Mouse (Mus musculus): Measurements from ENCODE around the gene Atp4a. TPM values are rescaled to one million over a fixed set of nuclear protein-coding genes. Genes with fewer than 3 reads are reported as not detected.

Gene Atp4a
- 0.17 and 1.4 TPM in 2 replicates for polyA plus RNA-seq (2014; fragmentation: Nextera tagmentation; extraction: Ambion mirVana)

DNA sequence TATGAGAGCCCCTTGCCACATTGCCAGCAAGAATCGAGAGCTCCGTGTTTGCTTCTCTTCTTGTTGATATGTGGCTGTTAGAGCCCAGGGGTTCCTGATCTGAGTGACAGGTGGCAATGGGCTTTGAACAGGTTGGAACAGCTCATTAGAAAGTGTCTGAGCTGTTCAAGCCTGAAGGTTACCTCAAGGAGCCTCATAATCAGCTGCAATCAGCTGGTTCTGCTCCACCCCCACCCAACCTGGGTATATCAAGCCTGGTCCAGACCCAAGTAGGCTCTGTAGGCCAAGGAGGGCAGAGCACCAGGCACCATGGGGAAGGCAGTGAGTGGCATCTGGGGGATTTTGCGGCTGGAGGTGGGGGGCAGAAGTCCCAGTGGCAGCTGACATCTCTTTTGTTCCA lies at the start of gene Atp4a:
Gene Atp4a (plus strand): TSS at position 268 of the 400 bp plus-strand sequence.
- Histone ChIP-seq H3K4me1 (ENCODE audit: control insufficient read depth, insufficient read depth, low read length) (peaks cover 8% of the 10 kb centered on the region), H3K36me3 (ENCODE audit: control insufficient read depth, insufficient read depth, low read length) (no peaks in the 10 kb centered on the region), H3K4me3 (ENCODE audit: low read depth, low read length) (no peak within 1 kb of the TSS), H3K27me3 (ENCODE audit: control insufficient read depth, insufficient read depth, low read length) (peaks cover 24% of the 10 kb centered on the region), H3K4me2 (no peak within 1 kb of the TSS), H3K9ac (ENCODE audit: low read depth, low read length) (no peak within 1 kb of the TSS), H3K9me3 (replicated peaks; ENCODE audit: control insufficient read depth, low read length) (no peaks in the 10 kb centered on the region), H3K27ac (ENCODE audit: low read depth, low read length) (no peak within 1 kb of the TSS)
- 75% methylated on average over 3 of the region's 3 CpGs for WGBS (ENCODE audit: insufficient replicate concordance)
- no peak for ATAC-seq (replicated peaks; ENCODE audit: insufficient number of reproducible peaks, low FRiP score, low TSS enrichment)

DNA sequence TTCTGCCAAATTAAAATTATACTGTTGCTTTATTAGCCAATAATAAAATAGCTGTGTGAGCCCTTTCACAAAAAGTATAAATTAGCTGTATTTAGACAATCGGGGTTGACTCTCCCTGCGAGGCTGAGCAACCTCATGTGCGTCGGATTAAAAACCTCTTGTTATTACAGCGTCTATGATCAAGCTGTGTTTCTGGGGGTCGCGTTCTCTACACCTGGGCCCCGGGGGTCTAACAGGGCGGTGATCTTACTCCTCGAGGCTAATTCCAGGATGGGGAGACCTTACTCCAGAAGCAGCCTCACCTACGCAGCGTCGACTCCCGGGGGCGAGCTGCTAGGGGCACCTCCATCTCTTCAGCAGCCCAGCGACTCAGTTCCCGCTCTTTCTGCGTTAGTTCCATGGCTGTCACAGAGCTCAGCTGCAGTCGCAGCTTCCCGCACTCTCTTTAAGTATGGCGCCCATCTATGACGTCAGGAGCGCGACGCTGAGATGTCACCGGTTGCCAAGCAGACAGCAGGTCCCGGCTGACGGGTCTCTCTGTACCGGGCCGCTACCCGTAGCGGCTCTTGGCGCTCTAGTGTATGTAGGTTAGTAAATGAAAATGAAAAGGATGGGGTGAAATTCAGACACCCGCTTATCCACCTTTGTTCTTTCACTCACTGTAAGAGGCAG lies 47.3 kb upstream of the Atp4a start, which contains the start of gene Haus5:
Gene Haus5 (minus strand): TSS at position 466 of the 672 bp plus-strand sequence.
- peak; percentile 86 for ATAC-seq (replicated peaks; ENCODE audit: insufficient number of reproducible peaks, low FRiP score, low TSS enrichment)
- Histone ChIP-seq H3K27me3 (ENCODE audit: control insufficient read depth, insufficient read depth, low read length) (no peaks in the 10 kb centered on the region), H3K9me3 (replicated peaks; ENCODE audit: control insufficient read depth, low read length) (no peaks in the 10 kb centered on the region), H3K9ac (ENCODE audit: low read depth, low read length) (peak within 1 kb of the TSS; percentile 84), H3K4me1 (ENCODE audit: control insufficient read depth, insufficient read depth, low read length) (no peaks in the 10 kb centered on the region), H3K4me3 (ENCODE audit: low read depth, low read length) (peak within 1 kb of the TSS; percentile 80), H3K27ac (ENCODE audit: low read depth, low read length) (peak within 1 kb of the TSS; percentile 29; the same call in 1 of the 2 replicates), H3K4me2 (peak within 1 kb of the TSS; percentile 68), H3K36me3 (ENCODE audit: control insufficient read depth, insufficient read depth, low read length) (peaks cover 13% of the 10 kb centered on the region; the same call in 1 of the 2 replicates)
- under 1% methylated on average over 34 of the region's 34 CpGs for WGBS (ENCODE audit: insufficient replicate concordance)

DNA sequence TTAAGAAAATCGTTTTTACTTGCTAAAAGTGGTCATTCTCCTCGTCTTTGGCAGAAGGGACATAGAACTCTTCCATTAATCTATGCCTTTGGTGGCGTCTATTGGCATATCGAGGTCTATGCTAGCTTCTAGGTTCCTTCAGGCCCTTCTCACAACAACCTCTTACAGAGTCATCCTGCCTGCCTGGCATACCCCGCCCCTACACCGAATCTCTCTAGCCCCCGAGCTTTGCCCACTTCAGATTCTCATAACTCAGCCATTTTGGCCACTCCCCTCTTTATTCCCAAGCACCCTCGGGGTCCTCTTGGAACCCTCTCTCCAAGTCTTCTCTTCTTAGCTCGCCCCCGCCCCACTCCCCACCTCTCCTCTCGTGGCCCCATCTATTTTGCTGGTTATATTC lies 46.7 kb upstream of the Atp4a start:
- H3K4me1 ChIP-seq (ENCODE audit: control insufficient read depth, insufficient read depth, low read length), result no peaks in the 10 kb centered on the region
- H3K27me3 ChIP-seq (ENCODE audit: control insufficient read depth, insufficient read depth, low read length), result no peaks in the 10 kb centered on the region
- H3K27ac ChIP-seq (ENCODE audit: low read depth, low read length), result no peak overlapping the region
- H3K36me3 ChIP-seq (ENCODE audit: control insufficient read depth, insufficient read depth, low read length), result peaks cover 13% of the 10 kb centered on the region; the same call in 1 of the 2 replicates
- no peak for ATAC-seq (replicated peaks; ENCODE audit: insufficient number of reproducible peaks, low FRiP score, low TSS enrichment)
- peak overlapping the region; percentile 84 for H3K9ac ChIP-seq (ENCODE audit: low read depth, low read length)
- H3K4me3 ChIP-seq (ENCODE audit: low read depth, low read length), result peak overlapping the region; percentile 80
- 6% methylated on average over 11 of the region's 11 CpGs for WGBS (ENCODE audit: insufficient replicate concordance)
- H3K4me2 ChIP-seq, result peak overlapping the region; percentile 68
- H3K9me3 ChIP-seq (replicated peaks; ENCODE audit: control insufficient read depth, low read length), result no peaks in the 10 kb centered on the region

DNA sequence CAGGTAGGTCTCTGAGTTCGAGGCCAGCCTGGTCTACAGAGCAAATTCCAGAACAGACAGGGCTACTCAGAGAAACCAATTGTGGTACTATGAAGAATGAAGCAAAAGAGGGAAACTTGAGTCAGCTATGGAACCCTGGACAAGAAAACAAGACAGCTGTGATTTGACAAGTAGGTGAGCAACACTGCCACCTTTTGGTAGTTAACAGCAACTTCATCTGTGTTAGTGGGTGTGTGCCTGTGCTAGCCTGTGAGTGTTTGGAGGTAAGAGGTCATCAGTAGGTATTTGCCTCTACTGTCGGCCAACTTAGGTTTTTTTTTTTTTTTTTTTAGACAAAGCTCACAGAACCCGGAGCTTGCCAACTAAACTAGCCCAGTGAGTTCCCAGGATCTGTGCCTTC lies 42.8 kb upstream of the Atp4a start:
- no peaks in the 10 kb centered on the region for H3K9me3 ChIP-seq (replicated peaks; ENCODE audit: control insufficient read depth, low read length)
- 32% methylated on average over 3 of the region's 3 CpGs for WGBS (ENCODE audit: insufficient replicate concordance)
- no peaks in the 10 kb centered on the region for H3K36me3 ChIP-seq (ENCODE audit: control insufficient read depth, insufficient read depth, low read length)
- H3K4me2 ChIP-seq, result no peak overlapping the region
- no peak overlapping the region for H3K27ac ChIP-seq (ENCODE audit: low read depth, low read length)
- H3K9ac ChIP-seq (ENCODE audit: low read depth, low read length), result no peak overlapping the region
- H3K4me3 ChIP-seq (ENCODE audit: low read depth, low read length), result no peak overlapping the region
- no peaks in the 10 kb centered on the region for H3K27me3 ChIP-seq (ENCODE audit: control insufficient read depth, insufficient read depth, low read length)
- H3K4me1 ChIP-seq (ENCODE audit: control insufficient read depth, insufficient read depth, low read length), result no peaks in the 10 kb centered on the region
- ATAC-seq (replicated peaks; ENCODE audit: insufficient number of reproducible peaks, low FRiP score, low TSS enrichment), result no peak

DNA sequence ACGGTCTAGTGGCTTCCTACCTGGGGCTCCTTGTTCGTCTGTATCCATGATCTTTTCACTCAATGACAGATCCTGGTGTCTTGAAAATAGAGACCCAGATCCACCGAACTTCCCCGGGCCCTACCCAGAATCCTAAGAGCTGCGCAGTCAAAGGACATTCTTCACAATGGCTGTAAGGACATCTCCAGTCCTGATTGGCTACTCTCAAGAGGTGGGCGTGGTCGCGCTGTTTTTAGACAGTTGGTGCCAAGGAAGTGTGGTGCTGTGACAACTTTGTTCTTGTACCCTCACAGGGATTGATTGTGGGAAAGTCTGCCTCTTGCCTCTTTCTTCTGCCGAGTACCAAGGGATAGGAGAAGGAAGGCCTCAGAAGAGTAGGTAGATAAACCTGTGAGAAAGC lies 40.5 kb upstream of the Atp4a start, which contains the start of gene Pmis2:
Gene Pmis2 (minus strand): TSS at position 126 of the 400 bp plus-strand sequence.
- no peak within 1 kb of the TSS for H3K27ac ChIP-seq (ENCODE audit: low read depth, low read length)
- no peaks in the 10 kb centered on the region for H3K36me3 ChIP-seq (ENCODE audit: control insufficient read depth, insufficient read depth, low read length)
- H3K4me1 ChIP-seq (ENCODE audit: control insufficient read depth, insufficient read depth, low read length), result no peaks in the 10 kb centered on the region
- no peaks in the 10 kb centered on the region for H3K9me3 ChIP-seq (replicated peaks; ENCODE audit: control insufficient read depth, low read length)
- WGBS (ENCODE audit: insufficient replicate concordance), result 53% methylated on average over 9 of the region's 9 CpGs
- peaks cover 3% of the 10 kb centered on the region; the same call in 1 of the 2 replicates for H3K27me3 ChIP-seq (ENCODE audit: control insufficient read depth, insufficient read depth, low read length)
- H3K4me3 ChIP-seq (ENCODE audit: low read depth, low read length), result no peak within 1 kb of the TSS
- H3K9ac ChIP-seq (ENCODE audit: low read depth, low read length), result no peak within 1 kb of the TSS
- no peak for ATAC-seq (replicated peaks; ENCODE audit: insufficient number of reproducible peaks, low FRiP score, low TSS enrichment)
- no peak within 1 kb of the TSS for H3K4me2 ChIP-seq

DNA sequence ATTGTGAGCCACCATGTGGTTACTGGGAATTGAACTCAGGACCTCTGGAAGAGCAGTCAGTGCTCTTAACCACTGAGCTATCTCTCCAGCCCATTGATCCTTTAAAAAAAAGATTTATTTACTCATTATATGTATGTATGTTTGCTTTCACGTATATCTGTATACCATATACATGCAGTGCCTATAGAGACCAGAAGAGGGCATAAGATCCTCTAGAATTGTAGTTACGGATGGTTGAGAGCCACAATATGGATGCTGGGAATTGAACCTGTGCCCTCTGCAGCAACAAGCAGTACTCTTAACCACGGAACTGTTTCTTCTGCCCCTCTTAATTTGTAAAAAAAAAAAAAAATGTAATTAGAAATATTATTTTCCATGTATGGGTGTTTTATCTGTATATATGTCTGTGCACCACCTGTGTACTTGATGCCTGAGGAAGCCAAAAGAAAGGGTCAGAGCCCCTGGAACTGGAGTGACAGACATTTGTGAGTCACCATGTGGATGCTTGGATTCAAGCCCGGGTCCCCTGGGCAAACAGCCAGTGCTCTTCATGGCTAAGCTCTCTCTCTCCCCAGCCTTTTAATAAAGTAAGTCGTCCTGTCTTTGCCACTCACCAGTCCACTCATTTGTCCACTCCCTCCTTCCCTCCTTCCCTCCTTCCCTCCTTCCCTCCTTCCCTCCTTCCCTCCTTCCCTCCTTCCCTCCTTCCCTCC lies 33.6 kb upstream of the Atp4a start:
- Histone ChIP-seq H3K9ac (ENCODE audit: low read depth, low read length) (no peak overlapping the region), H3K36me3 (ENCODE audit: control insufficient read depth, insufficient read depth, low read length) (no peaks in the 10 kb centered on the region), H3K4me2 (no peak overlapping the region), H3K27me3 (ENCODE audit: control insufficient read depth, insufficient read depth, low read length) (peaks cover 3% of the 10 kb centered on the region; the same call in 1 of the 2 replicates), H3K9me3 (replicated peaks; ENCODE audit: control insufficient read depth, low read length) (0 out of 2 replicates have a peak, but pooled peaks cover 4% of the 10 kb centered on the region), H3K4me1 (ENCODE audit: control insufficient read depth, insufficient read depth, low read length) (no peaks in the 10 kb centered on the region), H3K4me3 (ENCODE audit: low read depth, low read length) (no peak overlapping the region), H3K27ac (ENCODE audit: low read depth, low read length) (no peak overlapping the region)
- WGBS (ENCODE audit: insufficient replicate concordance), result 60% methylated on average over 5 of the region's 5 CpGs
- no peak for ATAC-seq (replicated peaks; ENCODE audit: insufficient number of reproducible peaks, low FRiP score, low TSS enrichment)

DNA sequence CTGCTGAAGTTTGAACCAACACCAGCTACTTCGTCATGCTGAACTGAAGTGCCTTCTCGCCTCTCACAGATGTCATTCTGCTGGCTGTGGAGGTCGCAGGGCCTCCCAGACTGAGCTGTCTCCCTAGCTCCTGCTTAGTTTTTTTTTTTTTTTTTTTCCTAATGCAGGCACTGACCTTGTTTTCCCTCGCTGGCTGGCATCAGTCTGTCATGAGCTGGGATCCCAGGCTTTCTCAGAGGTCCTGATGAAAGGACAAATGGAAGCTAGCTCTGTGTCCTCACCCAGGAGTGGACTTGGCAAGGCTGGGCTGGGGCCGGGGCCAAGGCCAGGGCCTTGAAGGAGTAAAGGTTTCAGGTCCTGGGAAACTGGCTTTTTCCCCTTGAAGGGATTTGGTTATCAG lies 30.1 kb upstream of the Atp4a start:
- Histone ChIP-seq H3K27ac (ENCODE audit: low read depth, low read length) (no peak overlapping the region), H3K9me3 (replicated peaks; ENCODE audit: control insufficient read depth, low read length) (0 out of 2 replicates have a peak, but pooled peaks cover 4% of the 10 kb centered on the region), H3K36me3 (ENCODE audit: control insufficient read depth, insufficient read depth, low read length) (no peaks in the 10 kb centered on the region), H3K4me1 (ENCODE audit: control insufficient read depth, insufficient read depth, low read length) (no peaks in the 10 kb centered on the region), H3K4me2 (no peak overlapping the region), H3K4me3 (ENCODE audit: low read depth, low read length) (no peak overlapping the region), H3K9ac (ENCODE audit: low read depth, low read length) (no peak overlapping the region), H3K27me3 (ENCODE audit: control insufficient read depth, insufficient read depth, low read length) (no peaks in the 10 kb centered on the region)
- ATAC-seq (replicated peaks; ENCODE audit: insufficient number of reproducible peaks, low FRiP score, low TSS enrichment), result no peak
- WGBS (ENCODE audit: insufficient replicate concordance), result 36% methylated on average over 5 of the region's 5 CpGs

DNA sequence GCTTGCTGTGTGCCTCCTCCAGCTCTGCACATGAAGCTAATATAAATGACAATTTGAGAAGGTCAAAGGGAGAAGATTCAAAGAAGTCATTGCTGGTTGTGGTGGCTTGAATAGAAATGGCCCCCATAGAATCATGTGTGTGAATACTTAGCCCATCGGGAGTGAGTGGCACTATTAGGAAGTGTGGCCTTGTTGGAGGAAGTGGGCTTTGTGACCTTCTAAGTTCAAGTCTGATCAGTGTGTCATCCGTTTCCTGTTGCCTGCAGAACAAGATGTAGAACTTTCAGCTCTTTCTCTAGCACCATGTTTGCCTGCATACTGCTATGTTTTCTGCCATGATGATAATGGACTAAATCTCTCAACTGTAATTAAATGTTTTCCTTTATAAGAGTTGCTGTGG lies 28.6 kb upstream of the Atp4a start:
- H3K9ac ChIP-seq (ENCODE audit: low read depth, low read length), result no peak overlapping the region
- H3K4me3 ChIP-seq (ENCODE audit: low read depth, low read length), result no peak overlapping the region
- 58% methylated on average over 2 of the region's 2 CpGs for WGBS (ENCODE audit: insufficient replicate concordance)
- no peaks in the 10 kb centered on the region for H3K36me3 ChIP-seq (ENCODE audit: control insufficient read depth, insufficient read depth, low read length)
- no peak for ATAC-seq (replicated peaks; ENCODE audit: insufficient number of reproducible peaks, low FRiP score, low TSS enrichment)
- peaks cover 6% of the 10 kb centered on the region for H3K27me3 ChIP-seq (ENCODE audit: control insufficient read depth, insufficient read depth, low read length)
- 0 out of 2 replicates have a peak, but pooled peaks cover 2% of the 10 kb centered on the region for H3K9me3 ChIP-seq (replicated peaks; ENCODE audit: control insufficient read depth, low read length)
- no peak overlapping the region for H3K27ac ChIP-seq (ENCODE audit: low read depth, low read length)
- H3K4me1 ChIP-seq (ENCODE audit: control insufficient read depth, insufficient read depth, low read length), result no peaks in the 10 kb centered on the region
- no peak overlapping the region for H3K4me2 ChIP-seq
